Comparison of ENCODE assay signal across 9 mouse cellular contexts in genomic region chr14:54592319-54592934, GRCm38 (mm10). TPM values are rescaled to one million over a fixed set of nuclear protein-coding genes. Genes with fewer than 3 reads are reported as not detected.
DNase-seq lines count a peak whose midpoint lies in the region; ATAC-seq lines count a peak whose summit lies in the region.
"Had no signal": no experiment of that assay in that cellular context is flagged by ENCODE, and none has a peak within 500 bp of the region (broad histone marks: within the 10 kb centered on the region; RNA-seq: fewer than 3 reads in every experiment).

No protein-coding gene starts in this region.

- H3K36me3 ChIP-seq in limb, embryonic 13.5 days: peaks cover 37% of the 10 kb centered on the region
- H3K36me3 ChIP-seq in stomach, embryonic 14.5 days (ENCODE audit: control insufficient read depth, insufficient read depth, low read length): peaks cover 5% of the 10 kb centered on the region; the same call in 1 of the 2 replicates

- 54% methylated on average over 10 of the region's 10 CpGs for WGBS in limb, embryonic 13.5 days
- WGBS in stomach, embryonic 14.5 days: 40% methylated on average over 10 of the region's 10 CpGs

- peaks cover 10% of the 10 kb centered on the region for H3K4me1 ChIP-seq in limb, embryonic 13.5 days
- H3K4me1 ChIP-seq in stomach, embryonic 14.5 days (ENCODE audit: control insufficient read depth, insufficient read depth, low read length): no peaks in the 10 kb centered on the region

- DNase-seq in frontal cortex, postnatal 36 days (ENCODE audit: low spot score in 2 of 2): peak; percentile 50 to 68
- no peak for DNase-seq in frontal cortex, postnatal 25 days (ENCODE audit: low spot score in 2 of 2)
- peak; percentile 73 to 77 for DNase-seq in adrenal gland, postnatal 36 days
- DNase-seq in urinary bladder, adult 2 months (ENCODE audit: low spot score): no peak
- DNase-seq in yolk sac, embryonic 10.5 days (ENCODE audit: low spot score): no peak

- ATAC-seq in hematopoietic stem cell, adult 5-6 weeks (replicated peaks in 1 of 2; ENCODE audit: insufficient read depth in 1 of 2, low FRiP score in 2 of 2, low TSS enrichment in 1 of 2, low read depth in 1 of 2, poor library complexity in 2 of 2, severe bottlenecking in 2 of 2): peak; percentile 74; a peak in 2 of 4 replicates
- no peak for ATAC-seq in limb, embryonic 13.5 days (ENCODE audit: low FRiP score, low read depth)
- peak; percentile 28; the same call in 1 of the 2 replicates for ATAC-seq in stomach, embryonic 14.5 days (ENCODE audit: insufficient number of reproducible peaks, insufficient read depth, low FRiP score, low read depth)

- H3K27me3 ChIP-seq in limb, embryonic 13.5 days: no peaks in the 10 kb centered on the region
- H3K27me3 ChIP-seq in stomach, embryonic 14.5 days (ENCODE audit: control insufficient read depth, insufficient read depth, low read length): no peaks in the 10 kb centered on the region

- H3K4me3 ChIP-seq in limb, embryonic 13.5 days: no peak overlapping the region
- H3K4me3 ChIP-seq in stomach, embryonic 14.5 days (ENCODE audit: low read depth, low read length): no peak overlapping the region

- peak overlapping the region; percentile 36; the same call in 1 of the 2 replicates for H3K9ac ChIP-seq in limb, embryonic 13.5 days
- H3K9ac ChIP-seq in stomach, embryonic 14.5 days (replicated peaks; ENCODE audit: low read depth, low read length): no peak overlapping the region

- no peak overlapping the region for H3K4me2 ChIP-seq in limb, embryonic 13.5 days (replicated peaks)
- no peak overlapping the region for H3K4me2 ChIP-seq in stomach, embryonic 14.5 days (replicated peaks; ENCODE audit: low read depth, low read length)

- H3K27ac ChIP-seq in limb, embryonic 13.5 days: no peak overlapping the region; the same call in 1 of the 2 replicates
- H3K27ac ChIP-seq in stomach, embryonic 14.5 days (ENCODE audit: low read length): peak overlapping the region; percentile 23; the same call in 1 of the 2 replicates

- H3K9me3 ChIP-seq in limb, embryonic 13.5 days: no peaks in the 10 kb centered on the region
- H3K9me3 ChIP-seq in stomach, embryonic 14.5 days (ENCODE audit: control insufficient read depth, low read depth, low read length): no peaks in the 10 kb centered on the region

RNA-seq across cellular contexts. Expression of gene 4931414P19Rik, which starts 13.4 kb away (rescaled TPM):
- 1 to 10 TPM; 4.3 to 6.0 TPM for total RNA-seq in adrenal gland, postnatal 36 days (2021)
- total RNA-seq in hematopoietic stem cell, adult 5-6 weeks (2017): 3.8 and 15.3 TPM in 2 replicates
- polyA plus RNA-seq in limb, embryonic 13.5 days (2015; fragmentation: Nextera tagmentation; extraction: Ambion mirVana): 7.6 and 8.0 TPM in 2 replicates
- polyA plus RNA-seq in stomach, embryonic 14.5 days (2014; fragmentation: Nextera tagmentation; extraction: Ambion mirVana): 7.9 and 8.3 TPM in 2 replicates
- polyA plus RNA-seq in urinary bladder, adult 2 months (2012; rRNA removed): 9.0 and 9.4 TPM in 2 replicates

RNA-seq across cellular contexts. Expression of gene Ajuba, which starts 15.1 kb away (rescaled TPM):
- 10 to 100 TPM; 17.5 to 24.8 TPM for total RNA-seq in adrenal gland, postnatal 36 days (2021)
- 0.74 and 1.3 TPM in 2 replicates for total RNA-seq in hematopoietic stem cell, adult 5-6 weeks (2017)
- 48.8 and 54.4 TPM in 2 replicates for polyA plus RNA-seq in limb, embryonic 13.5 days (2015; fragmentation: Nextera tagmentation; extraction: Ambion mirVana)
- 26.2 and 30.3 TPM in 2 replicates for polyA plus RNA-seq in stomach, embryonic 14.5 days (2014; fragmentation: Nextera tagmentation; extraction: Ambion mirVana)
- 38.5 and 43.1 TPM in 2 replicates for polyA plus RNA-seq in urinary bladder, adult 2 months (2012; rRNA removed)

RNA-seq across cellular contexts. Expression of gene Psmb5, which starts 25.4 kb away (rescaled TPM):
- 100 to 1,000 TPM; 347 to 407 TPM for total RNA-seq in adrenal gland, postnatal 36 days (2021)
- 27.2 and 41.8 TPM in 2 replicates for total RNA-seq in hematopoietic stem cell, adult 5-6 weeks (2017)
- polyA plus RNA-seq in limb, embryonic 13.5 days (2015; fragmentation: Nextera tagmentation; extraction: Ambion mirVana): 394 and 410 TPM in 2 replicates
- 355 and 361 TPM in 2 replicates for polyA plus RNA-seq in stomach, embryonic 14.5 days (2014; fragmentation: Nextera tagmentation; extraction: Ambion mirVana)
- polyA plus RNA-seq in urinary bladder, adult 2 months (2012; rRNA removed): 146 and 179 TPM in 2 replicates

RNA-seq across cellular contexts. Expression of gene Psmb11, which starts 28.8 kb away (rescaled TPM):
- total RNA-seq in adrenal gland, postnatal 36 days (2021): not detected
- not detected in 2 replicates for total RNA-seq in hematopoietic stem cell, adult 5-6 weeks (2017)
- 0.11 TPM in 1 of 2 replicates, not detected in the other for polyA plus RNA-seq in limb, embryonic 13.5 days (2015; fragmentation: Nextera tagmentation; extraction: Ambion mirVana)
- polyA plus RNA-seq in stomach, embryonic 14.5 days (2014; fragmentation: Nextera tagmentation; extraction: Ambion mirVana): 0.06 TPM in 1 of 2 replicates, not detected in the other
- polyA plus RNA-seq in urinary bladder, adult 2 months (2012; rRNA removed): not detected in 2 replicates
- polyA plus RNA-seq: spleen, adult 2 months had no signal

RNA-seq across cellular contexts. Expression of gene Haus4, which starts 38.0 kb away (rescaled TPM):
- total RNA-seq in adrenal gland, postnatal 36 days (2021): 10 to 100 TPM; 22.5 to 27.0 TPM
- total RNA-seq in hematopoietic stem cell, adult 5-6 weeks (2017): 68.6 and 76.0 TPM in 2 replicates
- 51.0 and 52.3 TPM in 2 replicates for polyA plus RNA-seq in limb, embryonic 13.5 days (2015; fragmentation: Nextera tagmentation; extraction: Ambion mirVana)
- 48.2 and 52.5 TPM in 2 replicates for polyA plus RNA-seq in stomach, embryonic 14.5 days (2014; fragmentation: Nextera tagmentation; extraction: Ambion mirVana)
- polyA plus RNA-seq in urinary bladder, adult 2 months (2012; rRNA removed): 14.1 and 14.2 TPM in 2 replicates

Comparison
In these comparisons a context has a peak if more than half of its experiments do, and no peak if none do; other contexts are left out.
1. DNase-seq: peak in frontal cortex, postnatal 36 days (2 of 2) and adrenal gland, postnatal 36 days (2 of 2); none in frontal cortex, postnatal 25 days (0 of 2), urinary bladder, adult 2 months (single experiment) and yolk sac, embryonic 10.5 days (single experiment).